Mouse (Mus musculus): ENCODE data around the gene Cog3.

The Cog3 gene

DNA sequence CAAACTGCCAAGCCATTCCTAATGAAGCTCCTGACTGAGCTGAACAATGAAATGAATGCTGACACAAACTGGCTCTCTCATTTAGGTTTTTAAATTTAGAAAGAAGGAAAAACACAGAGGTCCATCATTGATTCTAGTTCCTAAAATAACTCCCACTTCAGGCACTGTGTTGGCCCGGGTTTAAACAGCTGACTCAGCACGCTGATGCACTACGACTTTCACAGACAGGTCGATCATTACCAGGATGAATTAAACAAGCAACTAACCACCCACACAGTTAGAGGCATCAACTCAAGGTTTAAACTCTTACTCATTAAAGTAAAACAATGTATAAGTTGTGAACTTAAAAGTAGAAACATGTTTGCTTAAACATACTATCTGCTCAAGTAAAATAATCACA lies 47.7 kb downstream of the Cog3 start:
- in situ Hi-C loops (cut with MboI, MseI): no loop called here

DNA sequence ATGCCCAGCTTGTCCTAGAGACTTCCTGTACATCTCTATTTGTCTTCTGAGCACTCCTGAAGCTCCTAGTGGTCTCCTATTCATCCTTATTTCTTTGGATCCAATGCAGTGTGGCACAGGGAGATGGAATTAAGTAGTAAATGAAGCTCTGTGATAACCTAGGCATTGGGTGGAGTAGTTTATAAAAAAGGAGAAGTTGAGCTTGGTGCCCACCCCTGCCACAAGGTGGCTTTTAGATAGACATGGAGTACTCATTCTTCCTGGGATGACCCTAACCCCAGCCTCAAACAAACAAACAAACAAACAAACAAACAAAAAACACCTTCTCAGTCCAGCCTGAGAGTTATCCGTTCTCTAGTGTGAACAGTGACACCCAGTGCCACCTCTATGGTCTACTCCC lies 56.4 kb downstream of the Cog3 start:
- in situ Hi-C loops (cut with MboI, MseI): no loop called here

DNA sequence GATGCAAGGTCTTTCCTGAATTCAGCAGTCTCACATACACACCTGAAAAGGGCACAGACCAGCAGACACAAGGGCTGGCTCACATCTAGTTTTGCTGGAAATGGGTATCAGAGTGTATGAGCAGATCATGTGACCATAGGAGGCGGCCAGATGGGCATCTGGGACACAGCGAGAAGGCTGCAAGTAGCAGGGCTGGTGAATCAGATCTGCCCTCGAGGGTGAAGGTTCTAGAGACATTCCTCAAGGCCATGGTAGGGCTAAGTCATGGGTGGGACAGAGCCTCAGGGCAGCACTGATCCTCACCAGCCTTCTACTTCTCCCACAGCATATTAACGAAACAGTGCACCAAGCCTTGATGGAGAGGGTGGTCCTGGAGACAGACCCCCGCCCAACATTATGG lies 58.2 kb downstream of the Cog3 start:
- in situ Hi-C loops (cut with MboI, MseI): no loop called here

- in situ Hi-C loops (cut with MboI, MseI): no loop called here
Observed at GRCm38 (mm10) chr14:75690428-75690827, 63.9 kb downstream of the Cog3 start.

GRCm38 (mm10) chr14:75676316-75676715 lies 78.0 kb downstream of the Cog3 start:
- in situ Hi-C loops (cut with MboI, MseI): no loop called here

DNA sequence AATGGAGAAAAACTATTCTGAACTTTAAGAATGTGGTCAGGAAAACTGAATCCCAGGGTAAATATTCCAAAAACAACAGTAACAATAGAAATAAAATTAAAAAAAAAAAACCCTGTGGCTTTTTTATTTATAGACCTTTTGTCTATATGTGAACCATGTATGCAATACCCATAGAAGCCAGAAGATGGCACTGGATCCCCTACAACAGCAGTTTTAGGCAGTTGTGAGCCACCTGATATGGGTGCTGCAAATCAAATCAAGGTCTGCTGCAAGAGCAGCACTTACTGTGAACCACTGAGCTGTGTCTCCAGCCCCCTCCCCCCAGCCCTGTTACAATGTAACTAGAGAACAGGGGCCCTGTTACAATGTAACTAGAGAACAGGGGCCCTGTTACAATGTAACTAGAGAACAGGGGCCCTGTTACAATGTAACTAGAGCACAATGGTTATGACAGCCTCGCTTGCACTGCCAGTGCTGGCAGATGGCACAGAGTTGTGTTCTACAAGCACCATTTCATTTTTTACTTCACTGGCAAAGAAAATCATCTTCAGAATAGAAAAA lies 85.2 kb downstream of the Cog3 start:
- in situ Hi-C loops (cut with MboI, MseI): no loop called here

- in situ Hi-C loops (cut with MboI, MseI): no loop called here
Observed at GRCm38 (mm10) chr14:75665430-75666180, 88.7 kb downstream of the Cog3 start.

GRCm38 (mm10) chr14:75661548-75661947 lies 92.8 kb downstream of the Cog3 start:
- in situ Hi-C loops (cut with MboI, MseI): no loop called here

DNA sequence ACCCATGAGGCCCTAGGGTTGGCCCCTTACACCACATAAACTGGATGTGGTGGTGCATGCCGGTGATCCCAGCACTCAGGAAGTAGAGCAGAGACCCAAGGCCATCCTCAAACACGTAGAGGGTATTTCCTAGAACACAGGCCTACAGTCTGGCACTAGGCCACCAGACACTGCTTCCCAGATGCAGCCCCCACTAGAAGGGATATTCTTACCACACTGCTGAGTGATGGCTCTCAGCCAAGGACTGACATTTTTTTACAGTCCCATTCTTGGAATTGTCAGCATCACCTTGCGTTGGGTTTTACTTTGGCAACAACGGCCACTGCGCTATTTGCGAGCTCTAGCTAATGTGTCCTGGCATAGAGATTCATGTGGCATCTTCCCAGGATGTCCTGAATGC lies 93.4 kb downstream of the Cog3 start:
- in situ Hi-C loops (cut with MboI, MseI): no loop called here

All from T-helper 2 cell (primary cell).